Mouse (Mus musculus): ENCODE measurements around the gene Msl1.
A peak's percentile ranks its signal among the peaks of the same experiment; 100 is the strongest.

The Msl1 gene

DNA sequence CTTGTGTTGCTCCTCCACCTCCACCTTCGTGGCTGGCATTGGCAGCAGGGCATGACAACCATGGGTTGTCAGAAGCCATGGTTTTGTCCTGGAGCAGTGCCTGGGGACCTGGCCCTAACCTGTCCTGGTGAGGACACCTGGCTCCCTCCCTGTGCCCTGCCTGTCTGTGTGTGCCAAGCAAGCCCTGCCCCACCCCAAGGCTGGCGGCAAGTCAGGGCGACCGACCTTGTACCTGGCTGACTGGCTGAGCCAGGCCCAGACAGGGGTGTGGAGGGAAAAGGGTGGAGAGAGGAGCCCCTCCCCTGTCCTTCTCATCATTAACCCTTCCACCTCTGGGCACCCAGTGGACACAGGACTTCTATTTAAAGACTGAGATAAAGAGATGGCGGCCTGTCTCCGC, 44.1 kb downstream of the Msl1 start:
- DNase-seq (ENCODE audit: low read depth, low spot score), result no peak

DNA sequence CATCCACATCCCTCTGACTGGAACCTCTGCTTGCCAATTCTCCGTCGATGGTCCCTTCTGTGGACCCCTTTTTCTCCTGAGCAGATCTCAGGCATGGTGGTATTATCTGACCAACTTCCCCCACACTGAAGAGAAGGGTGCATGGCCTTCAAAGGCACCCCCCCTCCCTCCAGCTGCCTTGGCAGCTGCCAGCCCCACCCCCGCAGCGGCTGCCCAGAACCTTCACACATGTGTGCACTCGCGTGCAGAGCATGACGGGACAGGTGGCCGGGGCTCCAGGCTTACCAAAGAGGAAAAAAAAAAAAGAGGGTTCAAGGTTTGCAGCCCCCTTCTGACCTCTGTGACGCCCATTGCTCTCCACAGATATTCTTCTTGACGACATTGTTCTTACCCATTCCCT, 44.6 kb downstream of the Msl1 start:
- no peak for DNase-seq (ENCODE audit: low read depth, low spot score)

DNA sequence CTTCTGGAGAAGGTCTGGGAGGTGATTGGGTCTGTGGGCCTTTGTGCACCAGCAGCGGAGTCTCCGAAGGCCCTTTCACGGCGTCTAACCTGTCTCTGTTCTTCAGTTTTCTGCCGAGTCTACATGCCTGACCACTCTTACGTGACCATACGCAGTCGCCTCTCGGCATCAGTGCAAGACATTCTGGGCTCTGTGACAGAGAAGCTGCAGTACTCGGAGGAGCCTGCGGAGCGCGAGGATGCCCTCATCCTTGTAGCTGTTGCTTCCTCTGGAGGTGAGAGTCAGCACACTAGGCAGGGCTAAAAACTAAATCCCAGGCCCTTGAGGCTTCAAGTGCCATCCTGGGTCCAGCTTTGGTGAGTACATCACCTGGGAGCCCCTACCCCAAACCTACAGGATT, 50.7 kb downstream of the Msl1 start:
- DNase-seq (ENCODE audit: low read depth, low spot score), result peak; percentile 77

DNA sequence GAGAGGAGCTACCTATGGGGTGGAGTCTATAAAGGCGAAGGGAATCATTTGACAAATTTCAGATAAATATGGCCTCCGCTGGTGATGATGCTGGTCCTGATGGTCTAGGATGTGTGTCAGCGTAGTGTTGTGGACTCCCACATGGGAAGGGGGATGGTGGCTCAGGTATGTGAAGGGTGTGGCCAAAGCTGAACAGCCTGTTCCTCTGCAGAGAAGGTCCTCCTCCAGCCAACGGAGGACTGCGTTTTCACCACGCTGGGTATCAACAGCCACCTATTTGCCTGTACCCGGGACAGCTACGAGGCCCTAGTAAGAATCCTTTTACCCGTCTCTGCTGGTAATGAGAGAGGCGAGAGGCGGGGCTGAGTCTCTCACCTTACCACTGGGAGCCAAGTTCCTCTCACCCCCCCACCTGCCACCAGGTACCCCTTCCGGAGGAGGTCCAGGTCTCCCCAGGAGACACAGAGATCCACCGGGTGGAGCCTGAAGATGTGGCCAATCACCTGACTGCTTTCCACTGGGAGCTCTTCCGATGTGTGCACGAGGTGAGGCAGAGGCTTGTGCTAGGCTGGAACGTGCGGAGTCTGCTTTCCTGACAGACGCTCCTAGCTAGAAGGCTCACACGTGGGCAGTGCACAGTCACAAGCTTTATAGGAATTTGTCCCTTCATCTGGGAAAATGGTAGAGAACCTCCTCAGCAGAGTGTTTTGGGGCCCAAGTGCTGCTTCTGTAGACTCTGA, 51.7 kb downstream of the Msl1 start:
- DNase-seq (ENCODE audit: low read depth, low spot score), result peak; percentile 54

DNA sequence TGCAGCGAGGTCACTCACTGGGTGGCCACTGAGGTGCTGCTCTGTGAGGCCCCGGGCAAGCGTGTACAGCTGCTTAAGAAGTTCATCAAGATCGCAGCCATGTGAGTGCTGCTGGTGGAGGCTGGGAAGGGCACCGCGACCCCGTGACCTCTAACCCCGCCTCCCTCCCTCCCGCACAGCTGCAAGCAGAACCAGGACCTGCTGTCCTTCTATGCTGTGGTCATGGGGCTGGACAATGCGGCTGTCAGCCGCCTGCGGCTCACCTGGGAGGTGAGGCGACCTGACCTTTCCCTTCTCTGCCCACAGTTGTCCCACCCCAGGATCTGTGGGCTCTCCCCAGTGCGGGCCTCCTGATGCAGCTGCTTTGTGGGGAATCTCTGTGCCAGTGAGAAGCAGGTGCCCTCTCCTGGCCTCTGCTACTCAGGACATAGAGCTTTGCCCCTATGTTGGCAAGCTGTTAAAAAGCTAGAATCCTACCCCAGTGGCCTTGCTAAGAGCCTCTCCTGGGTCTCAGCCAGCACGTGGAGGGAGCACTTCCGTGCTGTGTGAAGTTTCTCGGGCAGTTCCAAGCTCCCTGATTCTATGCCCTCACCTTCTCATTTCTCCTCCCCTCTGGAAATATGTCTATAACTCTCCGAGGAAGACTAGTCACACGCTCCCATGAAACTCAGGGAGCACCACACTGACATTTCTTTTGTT, 54.0 kb downstream of the Msl1 start:
- no peak for DNase-seq (ENCODE audit: low read depth, low spot score)

DNA sequence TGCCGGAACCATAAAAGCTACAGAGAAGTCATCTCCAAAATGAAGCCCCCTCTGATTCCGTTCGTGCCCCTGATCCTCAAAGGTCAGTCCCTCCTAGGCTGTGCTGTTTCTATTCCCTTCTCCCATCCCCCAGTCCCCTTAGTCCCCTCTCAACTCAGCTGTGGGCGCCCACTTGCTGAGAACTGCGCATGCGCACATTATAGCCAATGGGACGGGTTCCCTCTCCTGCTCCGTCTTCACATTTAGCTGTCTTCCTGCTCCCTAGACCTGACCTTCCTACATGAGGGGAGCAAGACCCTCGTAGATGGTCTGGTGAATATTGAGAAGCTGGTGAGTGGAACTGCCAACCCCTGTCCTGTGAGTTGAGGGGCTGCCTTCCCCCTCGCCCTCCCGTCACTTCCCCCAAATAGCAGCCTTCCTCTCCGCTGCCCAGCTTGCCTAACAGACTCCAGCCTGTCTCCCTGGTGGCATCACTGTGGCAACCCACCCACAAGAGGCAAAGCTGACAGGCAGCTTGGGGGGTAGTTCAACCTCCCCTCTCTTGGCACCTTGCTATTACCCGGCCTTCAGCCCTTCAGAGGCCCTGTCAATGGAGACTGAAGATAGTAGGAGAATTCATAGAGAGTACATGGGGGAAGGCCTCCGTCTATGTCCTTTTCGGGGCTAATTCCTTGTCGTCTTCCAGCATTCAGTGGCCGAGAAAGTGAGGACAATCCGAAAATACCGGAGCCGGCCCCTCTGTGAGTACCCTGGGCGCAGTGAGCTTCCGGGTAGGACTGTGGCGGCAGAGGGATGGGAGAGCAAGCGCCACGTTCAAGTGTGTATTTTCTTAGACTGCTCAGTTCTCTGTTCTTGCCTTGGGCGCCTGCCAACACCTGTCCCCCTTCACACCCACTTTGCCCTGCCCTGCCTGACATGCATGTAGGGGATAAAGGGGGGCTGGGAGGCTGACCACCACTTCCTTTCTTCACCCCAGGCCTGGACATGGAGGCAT, 55.1 kb downstream of the Msl1 start:
- DNase-seq (ENCODE audit: low read depth, low spot score), result peak; percentile 67

DNA sequence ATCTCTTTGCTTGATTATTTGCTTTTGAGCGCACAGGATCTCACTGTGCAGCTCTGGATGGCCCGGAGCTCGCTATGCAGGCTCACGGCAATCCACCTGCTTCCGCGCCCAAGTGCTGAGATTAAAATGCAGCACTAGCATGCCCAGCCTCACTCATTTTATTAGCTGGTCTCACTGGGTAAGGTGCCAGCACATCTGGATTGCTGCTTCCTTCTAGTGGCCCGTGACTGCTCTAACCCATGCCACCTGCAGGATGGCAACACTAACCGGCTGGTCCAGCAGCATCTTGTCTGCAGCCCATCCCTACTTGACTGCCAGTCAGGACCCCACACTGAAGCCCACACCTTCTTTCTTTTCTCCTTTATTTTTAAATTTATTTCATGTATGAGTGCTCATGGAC, 58.8 kb downstream of the Msl1 start:
- no peak for DNase-seq (ENCODE audit: low read depth, low spot score)

DNA sequence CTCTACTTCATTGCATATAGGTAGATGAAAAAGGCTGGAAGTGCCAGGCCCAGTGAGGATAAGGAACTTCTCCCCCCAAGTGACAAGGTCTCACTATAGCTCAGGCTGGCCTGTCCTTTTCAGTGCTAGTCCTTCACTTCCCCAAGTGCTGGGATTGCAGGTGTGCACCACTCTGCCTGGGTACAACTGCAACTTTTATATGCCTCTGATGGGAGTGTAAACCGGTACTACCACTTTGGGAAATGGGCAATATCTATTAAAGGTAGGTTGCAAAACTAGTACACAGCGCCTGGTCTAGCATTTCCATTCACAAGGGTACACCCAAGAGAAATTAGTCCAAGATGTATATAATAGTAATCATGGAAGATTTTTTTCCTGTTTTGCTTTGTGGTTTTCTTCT, 59.3 kb downstream of the Msl1 start:
- no peak for DNase-seq (ENCODE audit: low read depth, low spot score)
